Mouse (Mus musculus) MN1 (cell line): ENCODE results near the gene Bpnt1.
"Not testable (repeated sequence)": the region's sequence is repeated elsewhere in the genome, so short reads cannot be mapped to it uniquely, and the experiment has no call there.

ENCODE experiments used
- DNase-seq: peaks from one replicate; pipeline ENCODE4 v3.0.0-alpha.2; 2016; ENCODE audit warnings: low spot score

The Bpnt1 gene

GRCm38 (mm10) chr1:185331983-185332430 is at the start of gene Bpnt1:
Bpnt1 (plus strand) TSS chr1:185332149.
- peak; percentile 96 for DNase-seq

- peak; percentile 50 for DNase-seq
Observed at GRCm38 (mm10) chr1:185282846-185283245, 49.1 kb upstream of the Bpnt1 start.

- no peak for DNase-seq
Observed at GRCm38 (mm10) chr1:185283247-185283646, 48.7 kb upstream of the Bpnt1 start.

- peak; percentile 79 for DNase-seq
Observed at GRCm38 (mm10) chr1:185284740-185285139, 47.2 kb upstream of the Bpnt1 start.

GRCm38 (mm10) chr1:185285171-185285570 is 46.8 kb upstream of the Bpnt1 start:
- DNase-seq = peak; percentile 75

GRCm38 (mm10) chr1:185287066-185287465 is 44.9 kb upstream of the Bpnt1 start:
- DNase-seq = no peak

- peak; percentile 21 for DNase-seq
Observed at GRCm38 (mm10) chr1:185289231-185289630, 42.7 kb upstream of the Bpnt1 start.

GRCm38 (mm10) chr1:185291336-185291735 is 40.6 kb upstream of the Bpnt1 start:
- DNase-seq = no peak

GRCm38 (mm10) chr1:185292646-185293360 is 39.1 kb upstream of the Bpnt1 start:
- DNase-seq = no peak

- no peak for DNase-seq
Observed at GRCm38 (mm10) chr1:185296850-185297249, 35.1 kb upstream of the Bpnt1 start.

- no peak for DNase-seq
Observed at GRCm38 (mm10) chr1:185298496-185298895, 33.5 kb upstream of the Bpnt1 start.

- no peak for DNase-seq
Observed at GRCm38 (mm10) chr1:185302816-185303215, 29.1 kb upstream of the Bpnt1 start.

GRCm38 (mm10) chr1:185306836-185307235 is 25.1 kb upstream of the Bpnt1 start:
- DNase-seq = no peak

GRCm38 (mm10) chr1:185307645-185308044 is 24.3 kb upstream of the Bpnt1 start:
- no peak for DNase-seq

GRCm38 (mm10) chr1:185308334-185308733 is 23.6 kb upstream of the Bpnt1 start:
- no peak for DNase-seq

GRCm38 (mm10) chr1:185308908-185309307 is 23.0 kb upstream of the Bpnt1 start:
- DNase-seq = no peak

- DNase-seq = no peak
Observed at GRCm38 (mm10) chr1:185311949-185312348, 20.0 kb upstream of the Bpnt1 start.

- DNase-seq = no peak
Observed at GRCm38 (mm10) chr1:185314546-185314945, 17.4 kb upstream of the Bpnt1 start.

GRCm38 (mm10) chr1:185315846-185316568 is 15.9 kb upstream of the Bpnt1 start:
- no peak for DNase-seq

- not testable (repeated sequence) for DNase-seq
Observed at GRCm38 (mm10) chr1:185327754-185328345, 4.1 kb upstream of the Bpnt1 start.

- peak; percentile 91 for DNase-seq
Observed at GRCm38 (mm10) chr1:185328721-185329610, 3.0 kb upstream of the Bpnt1 start, which contains the start of gene Iars2. Iars2 (minus strand) TSS chr1:185329396.

- DNase-seq = no peak
Observed at GRCm38 (mm10) chr1:185329851-185330250, 2.1 kb upstream of the Bpnt1 start.
